Mouse (Mus musculus) hindbrain, embryonic 12.5 days (tissue): ENCODE data around the gene Gsto1. TPM values are rescaled to one million over a fixed set of nuclear protein-coding genes. Genes with fewer than 3 reads are reported as not detected.

Experiments
- ATAC-seq: fragments of 200-750 bp; cut with Nextera tagmentation; 2 replicates; pipeline ENCODE4 v1.8.0; 2017; ENCODE audit warnings: moderate TSS enrichment; ENCODE audit not compliant: low FRiP score
- H3K27ac ChIP-seq: fragments of 300-500 bp; sonication (generic); 2 replicates; pipeline ENCODE4 v1.5.1; 2016; ENCODE audit warnings: mild to moderate bottlenecking
- H3K27me3 ChIP-seq: fragments of 300-500 bp; sonication (generic); 2 replicates; pipeline ENCODE4 v1.6.1; 2016; ENCODE audit warnings: mild to moderate bottlenecking
- H3K36me3 ChIP-seq: fragments of 300-500 bp; sonication (generic); 2 replicates; pipeline ENCODE4 v1.6.1; 2016; ENCODE audit warnings: mild to moderate bottlenecking
- H3K4me1 ChIP-seq: fragments of 300-500 bp; sonication (generic); 2 replicates; pipeline ENCODE4 v1.6.1; 2016
- H3K4me2 ChIP-seq: fragments of 300-500 bp; sonication (generic); replicated peaks from 2 replicates; pipeline ENCODE4 v1.6.1; 2016; ENCODE audit warnings: mild to moderate bottlenecking
- H3K4me3 ChIP-seq: fragments of 300-500 bp; sonication (generic); 2 replicates; pipeline ENCODE4 v1.5.1; 2016; ENCODE audit warnings: mild to moderate bottlenecking
- H3K9ac ChIP-seq: fragments of 300-500 bp; sonication (generic); 2 replicates; pipeline ENCODE4 v1.6.1; 2016; ENCODE audit warnings: mild to moderate bottlenecking, moderate library complexity
- H3K9me3 ChIP-seq: fragments of 300-500 bp; sonication (generic); replicated peaks from 2 replicates; pipeline ENCODE4 v1.6.1; 2016; ENCODE audit warnings: mild to moderate bottlenecking
- WGBS: fragments of 180-500 bp; shearing (Covaris S2); methylation state at CpG from one replicate; pipeline ENCODE4 v1.1.7; 2016; 5-methylcytosine and 5-hydroxymethylcytosine counted together
- polyA plus RNA-seq: library from polyadenylated mRNA; unstranded; fragments of >200 nt; fragmentation: Nextera tagmentation; extraction: Ambion mirVana; gene quantifications from 2 replicates; pipeline ENCODE4 v1.2.1, GENCODE M21; 2016

Gsto1 gene
- polyA plus RNA-seq, 1 experiment from 2014 or later: 102 TPM

GRCm38 (mm10) chr19:47882882-47883254, 28.1 kb downstream of the Gsto1 start:
- Histone ChIP-seq H3K36me3 (no peaks in the 10 kb centered on the region), H3K27me3 (no peaks in the 10 kb centered on the region), H3K9ac (no peak overlapping the region), H3K9me3 (no peaks in the 10 kb centered on the region), H3K4me2 (no peak overlapping the region), H3K4me3 (no peak overlapping the region), H3K4me1 (peaks cover 18% of the 10 kb centered on the region), H3K27ac (no peak overlapping the region)
- 64% methylated on average over 9 of the region's 9 CpGs for WGBS
- ATAC-seq: peak; percentile 51

- 78% methylated on average over 13 of the region's 13 CpGs for whole genome bisulfite sequencing
- Histone ChIP-seq H3K4me1 (peaks cover 18% of the 10 kb centered on the region), H3K27ac (no peak overlapping the region), H3K9ac (no peak overlapping the region), H3K4me2 (no peak overlapping the region), H3K27me3 (no peaks in the 10 kb centered on the region), H3K9me3 (no peaks in the 10 kb centered on the region), H3K4me3 (no peak overlapping the region), H3K36me3 (no peaks in the 10 kb centered on the region)
- no peak for ATAC-seq
Observed at GRCm38 (mm10) chr19:47884296-47885085, 29.7 kb downstream of the Gsto1 start.

GRCm38 (mm10) chr19:47885191-47885743, 30.5 kb downstream of the Gsto1 start:
- no peaks in the 10 kb centered on the region for H3K36me3 ChIP-seq
- H3K4me3 ChIP-seq: no peak overlapping the region
- H3K9ac ChIP-seq: no peak overlapping the region
- no peak for ATAC-seq
- no peak overlapping the region for H3K4me2 ChIP-seq
- peaks cover 18% of the 10 kb centered on the region for H3K4me1 ChIP-seq
- 69% methylated on average over 7 of the region's 7 CpGs for WGBS
- H3K27me3 ChIP-seq: no peaks in the 10 kb centered on the region
- no peaks in the 10 kb centered on the region for H3K9me3 ChIP-seq
- H3K27ac ChIP-seq: no peak overlapping the region

GRCm38 (mm10) chr19:47885886-47886285, 31.1 kb downstream of the Gsto1 start:
- no peak for ATAC-seq
- no peaks in the 10 kb centered on the region for H3K27me3 ChIP-seq
- 86% methylated on average over 11 of the region's 11 CpGs for WGBS

GRCm38 (mm10) chr19:47886617-47887016, 31.8 kb downstream of the Gsto1 start:
- H3K9me3 ChIP-seq: no peaks in the 10 kb centered on the region
- WGBS: 87% methylated on average over 7 of the region's 7 CpGs
- H3K36me3 ChIP-seq: no peaks in the 10 kb centered on the region
- H3K4me3 ChIP-seq: no peak overlapping the region
- H3K27me3 ChIP-seq: no peaks in the 10 kb centered on the region
- no peak for ATAC-seq
- H3K27ac ChIP-seq: no peak overlapping the region
- H3K9ac ChIP-seq: no peak overlapping the region
- H3K4me1 ChIP-seq: peaks cover 14% of the 10 kb centered on the region
- H3K4me2 ChIP-seq: no peak overlapping the region

More at GRCm38 (mm10) chr19:47885886-47886285, 31.1 kb downstream of the Gsto1 start:
- H3K4me3 ChIP-seq: no peak overlapping the region
- no peak overlapping the region for H3K27ac ChIP-seq
- H3K36me3 ChIP-seq: no peaks in the 10 kb centered on the region
- no peaks in the 10 kb centered on the region for H3K9me3 ChIP-seq
- no peak overlapping the region for H3K4me2 ChIP-seq
- H3K9ac ChIP-seq: no peak overlapping the region
- peaks cover 15% of the 10 kb centered on the region for H3K4me1 ChIP-seq

GRCm38 (mm10) chr19:47887417-47887816, 32.6 kb downstream of the Gsto1 start:
- Histone ChIP-seq H3K9ac (no peak overlapping the region), H3K4me1 (peaks cover 14% of the 10 kb centered on the region)
- 86% methylated on average over 10 of the region's 10 CpGs for WGBS

GRCm38 (mm10) chr19:47888037-47888436, 33.3 kb downstream of the Gsto1 start:
- Histone ChIP-seq H3K9ac (no peak overlapping the region), H3K27ac (no peak overlapping the region), H3K4me3 (no peak overlapping the region), H3K9me3 (no peaks in the 10 kb centered on the region), H3K4me1 (peaks cover 9% of the 10 kb centered on the region), H3K27me3 (no peaks in the 10 kb centered on the region), H3K4me2 (no peak overlapping the region), H3K36me3 (no peaks in the 10 kb centered on the region)
- 89% methylated on average over 8 of the region's 8 CpGs for WGBS
- no peak for ATAC-seq

More at GRCm38 (mm10) chr19:47887417-47887816, 32.6 kb downstream of the Gsto1 start:
- no peak for ATAC-seq
- H3K27ac ChIP-seq: no peak overlapping the region
- H3K4me2 ChIP-seq: no peak overlapping the region
- no peaks in the 10 kb centered on the region for H3K27me3 ChIP-seq
- H3K36me3 ChIP-seq: no peaks in the 10 kb centered on the region
- no peaks in the 10 kb centered on the region for H3K9me3 ChIP-seq
- no peak overlapping the region for H3K4me3 ChIP-seq

GRCm38 (mm10) chr19:47890489-47891130, 35.8 kb downstream of the Gsto1 start:
- no peak overlapping the region for H3K4me2 ChIP-seq
- H3K9me3 ChIP-seq: no peaks in the 10 kb centered on the region
- no peak overlapping the region for H3K27ac ChIP-seq
- ATAC-seq: no peak
- peaks cover 15% of the 10 kb centered on the region for H3K36me3 ChIP-seq
- no peaks in the 10 kb centered on the region for H3K27me3 ChIP-seq
- no peak overlapping the region for H3K4me3 ChIP-seq
- WGBS: 82% methylated on average over 10 of the region's 10 CpGs
- H3K4me1 ChIP-seq: no peaks in the 10 kb centered on the region
- no peak overlapping the region for H3K9ac ChIP-seq

GRCm38 (mm10) chr19:47891562-47892312, 37.0 kb downstream of the Gsto1 start:
- Histone ChIP-seq H3K27me3 (no peaks in the 10 kb centered on the region), H3K4me3 (no peak overlapping the region), H3K27ac (no peak overlapping the region), H3K4me1 (no peaks in the 10 kb centered on the region), H3K4me2 (no peak overlapping the region), H3K9ac (no peak overlapping the region), H3K9me3 (no peaks in the 10 kb centered on the region), H3K36me3 (peaks cover 26% of the 10 kb centered on the region)
- 78% methylated on average over 11 of the region's 11 CpGs for WGBS
- no peak for ATAC-seq

GRCm38 (mm10) chr19:47893092-47893491, 38.3 kb downstream of the Gsto1 start:
- no peaks in the 10 kb centered on the region for H3K27me3 ChIP-seq
- 93% methylated on average over 6 of the region's 6 CpGs for WGBS
- peaks cover 40% of the 10 kb centered on the region for H3K36me3 ChIP-seq
- no peak overlapping the region for H3K4me2 ChIP-seq
- H3K4me1 ChIP-seq: no peaks in the 10 kb centered on the region
- H3K27ac ChIP-seq: no peak overlapping the region
- ATAC-seq: no peak
- no peak overlapping the region for H3K4me3 ChIP-seq
- H3K9me3 ChIP-seq: no peaks in the 10 kb centered on the region
- H3K9ac ChIP-seq: no peak overlapping the region

GRCm38 (mm10) chr19:47898472-47899079, 43.8 kb downstream of the Gsto1 start:
- no peaks in the 10 kb centered on the region for H3K9me3 ChIP-seq
- ATAC-seq: no peak
- H3K4me2 ChIP-seq: no peak overlapping the region
- no peak overlapping the region for H3K27ac ChIP-seq
- H3K4me1 ChIP-seq: peaks cover 18% of the 10 kb centered on the region
- no peaks in the 10 kb centered on the region for H3K27me3 ChIP-seq
- no peak overlapping the region for H3K4me3 ChIP-seq
- H3K36me3 ChIP-seq: peaks cover 40% of the 10 kb centered on the region
- 89% methylated on average over 8 of the region's 8 CpGs for WGBS
- no peak overlapping the region for H3K9ac ChIP-seq

GRCm38 (mm10) chr19:47900012-47900411, 45.2 kb downstream of the Gsto1 start:
- no peak for ATAC-seq
- H3K4me1 ChIP-seq: peaks cover 21% of the 10 kb centered on the region
- peaks cover 30% of the 10 kb centered on the region for H3K36me3 ChIP-seq
- H3K9me3 ChIP-seq: no peaks in the 10 kb centered on the region
- no peak overlapping the region for H3K9ac ChIP-seq
- H3K4me2 ChIP-seq: no peak overlapping the region
- no peak overlapping the region for H3K4me3 ChIP-seq
- 70% methylated on average over 6 of the region's 6 CpGs for WGBS
- no peaks in the 10 kb centered on the region for H3K27me3 ChIP-seq
- H3K27ac ChIP-seq: no peak overlapping the region
